Comparison of ENCODE assay signal across 10 mouse cellular contexts in genomic region chr7:130670358-130670757, GRCm38 (mm10).
DNase-seq lines count a peak whose midpoint lies in the region; ATAC-seq and TF ChIP-seq lines count a peak whose summit lies in the region.
"Had no signal": no experiment of that assay in that cellular context is flagged by ENCODE, and none has a peak within 500 bp of the region (broad histone marks: within the 10 kb centered on the region; RNA-seq: fewer than 3 reads in every experiment).

No protein-coding gene starts in this region.

- peak overlapping the region; percentile 86; the same call in 1 of the 2 replicates for H3K27ac ChIP-seq in forebrain, embryonic 12.5 days
- H3K27ac ChIP-seq in forebrain, postnatal 0 days (ENCODE audit: low read depth, low read length): no peak overlapping the region
- H3K27ac ChIP-seq in embryonic fibroblast, embryonic 13.5 days (ENCODE audit: insufficient read depth, low read length): peak overlapping the region; percentile 4
- peak overlapping the region; percentile 79; the same call in 1 of the 2 replicates for H3K27ac ChIP-seq in hindbrain, embryonic 15.5 days (replicated peaks)
- H3K27ac ChIP-seq in lung, postnatal 0 days (ENCODE audit: low read length): peak overlapping the region; percentile 51; the same call in 1 of the 2 replicates
- H3K27ac ChIP-seq: neural tube, embryonic 12.5 days had no signal

- no peak for TF ChIP-seq CTCF in forebrain, postnatal 0 days (IDR thresholded peaks at IDR 0.05; ENCODE audit: low read depth)
- TF ChIP-seq CTCF in embryonic fibroblast, embryonic 13.5 days (IDR thresholded peaks at IDR 0.05; ENCODE audit: borderline replicate concordance, insufficient read depth, low read length): no peak
- TF ChIP-seq CTCF in lung, postnatal 0 days (IDR thresholded peaks at IDR 0.05): no peak

- no peak overlapping the region for H3K4me3 ChIP-seq in forebrain, embryonic 12.5 days (replicated peaks)
- H3K4me3 ChIP-seq in forebrain, postnatal 0 days (ENCODE audit: low read depth, low read length): no peak overlapping the region
- H3K4me3 ChIP-seq in embryonic fibroblast, embryonic 13.5 days (ENCODE audit: insufficient read depth, low read length): no peak overlapping the region
- no peak overlapping the region for H3K4me3 ChIP-seq in hindbrain, embryonic 15.5 days
- no peak overlapping the region for H3K4me3 ChIP-seq in lung, postnatal 0 days (ENCODE audit: low read depth, low read length)
- H3K4me3 ChIP-seq: neural tube, embryonic 12.5 days had no signal

- H3K9ac ChIP-seq in forebrain, embryonic 12.5 days: no peak overlapping the region
- no peak overlapping the region for H3K9ac ChIP-seq in forebrain, postnatal 0 days
- H3K9ac ChIP-seq in hindbrain, embryonic 15.5 days: no peak overlapping the region
- no peak overlapping the region for H3K9ac ChIP-seq in lung, postnatal 0 days (replicated peaks; ENCODE audit: low read depth)
- H3K9ac ChIP-seq: neural tube, embryonic 12.5 days had no signal

- no peaks in the 10 kb centered on the region; the same call in 1 of the 2 replicates for H3K36me3 ChIP-seq in forebrain, embryonic 12.5 days (replicated peaks)
- no peaks in the 10 kb centered on the region for H3K36me3 ChIP-seq in forebrain, postnatal 0 days (ENCODE audit: insufficient read depth)
- H3K36me3 ChIP-seq in hindbrain, embryonic 15.5 days: no peaks in the 10 kb centered on the region
- no peaks in the 10 kb centered on the region for H3K36me3 ChIP-seq in lung, postnatal 0 days (ENCODE audit: insufficient read depth, low read length)
- H3K36me3 ChIP-seq: neural tube, embryonic 12.5 days had no signal

- H3K4me1 ChIP-seq in forebrain, embryonic 12.5 days: peaks cover 34% of the 10 kb centered on the region
- peaks cover 15% of the 10 kb centered on the region; the same call in 1 of the 2 replicates for H3K4me1 ChIP-seq in forebrain, postnatal 0 days (ENCODE audit: insufficient read depth)
- H3K4me1 ChIP-seq in embryonic fibroblast, embryonic 13.5 days (ENCODE audit: control insufficient read depth, insufficient read depth, low read length): peaks cover 24% of the 10 kb centered on the region
- H3K4me1 ChIP-seq in hindbrain, embryonic 15.5 days (replicated peaks): peaks cover 33% of the 10 kb centered on the region
- H3K4me1 ChIP-seq in lung, postnatal 0 days (ENCODE audit: insufficient read depth, low read depth, low read length): peaks cover 20% of the 10 kb centered on the region

- 66% methylated on average over 4 of the region's 4 CpGs for WGBS in forebrain, embryonic 12.5 days
- 76% methylated on average over 4 of the region's 4 CpGs for WGBS in forebrain, postnatal 0 days
- 63% methylated on average over 4 of the region's 4 CpGs for WGBS in hindbrain, embryonic 15.5 days
- WGBS in lung, postnatal 0 days: 44% methylated on average over 4 of the region's 4 CpGs

- H3K4me2 ChIP-seq in forebrain, embryonic 12.5 days: no peak overlapping the region
- no peak overlapping the region for H3K4me2 ChIP-seq in forebrain, postnatal 0 days (ENCODE audit: low read depth)
- H3K4me2 ChIP-seq in hindbrain, embryonic 15.5 days: no peak overlapping the region
- H3K4me2 ChIP-seq in lung, postnatal 0 days (replicated peaks; ENCODE audit: low read depth, low read length): no peak overlapping the region
- H3K4me2 ChIP-seq: neural tube, embryonic 12.5 days had no signal

- ATAC-seq in forebrain, embryonic 12.5 days (ENCODE audit: low FRiP score): no peak
- no peak for ATAC-seq in forebrain, postnatal 0 days
- ATAC-seq in hindbrain, embryonic 15.5 days (ENCODE audit: low FRiP score, low read depth): no peak
- ATAC-seq in lung, postnatal 0 days: peak; percentile 62
- no peak for ATAC-seq in cerebellum, adult (ENCODE audit: insufficient number of reproducible peaks, low FRiP score, low TSS enrichment)
- no peak for ATAC-seq in erythroblast, adult 5-6 weeks (replicated peaks; ENCODE audit: low FRiP score, poor library complexity, severe bottlenecking)
- ATAC-seq: activated CD4-positive, CD25-positive, alpha-beta regulatory T cell, adult 4 months had no signal

- TF ChIP-seq POLR2A in embryonic fibroblast, embryonic 13.5 days (IDR thresholded peaks at IDR 0.05; ENCODE audit: low read depth, low read length): no peak

- no peak for DNase-seq in forebrain, postnatal 0 days
- DNase-seq in lung, postnatal 0 days (ENCODE audit: low spot score): peak; percentile 52
- DNase-seq in ovary, postnatal 10 days (ENCODE audit: low spot score): no peak

- H3K27me3 ChIP-seq in forebrain, embryonic 12.5 days: no peaks in the 10 kb centered on the region; the same call in 1 of the 2 replicates
- no peaks in the 10 kb centered on the region for H3K27me3 ChIP-seq in forebrain, postnatal 0 days (ENCODE audit: insufficient read depth, low read length)
- no peaks in the 10 kb centered on the region for H3K27me3 ChIP-seq in hindbrain, embryonic 15.5 days
- no peaks in the 10 kb centered on the region for H3K27me3 ChIP-seq in lung, postnatal 0 days (replicated peaks; ENCODE audit: insufficient read depth, low read length)
- H3K27me3 ChIP-seq: neural tube, embryonic 12.5 days had no signal

- H3K9me3 ChIP-seq in forebrain, embryonic 12.5 days: no peaks in the 10 kb centered on the region
- H3K9me3 ChIP-seq in forebrain, postnatal 0 days (ENCODE audit: low read length): no peaks in the 10 kb centered on the region
- H3K9me3 ChIP-seq in hindbrain, embryonic 15.5 days: no peaks in the 10 kb centered on the region
- no peaks in the 10 kb centered on the region for H3K9me3 ChIP-seq in lung, postnatal 0 days (ENCODE audit: low read length)
- H3K9me3 ChIP-seq: neural tube, embryonic 12.5 days had no signal

- TF ChIP-seq EP300 in lung, postnatal 0 days (IDR thresholded peaks at IDR 0.05): no peak
